Mouse (Mus musculus) Patski (cell line): Measurements from ENCODE around the gene Mad2l2. TPM values are rescaled to one million over a fixed set of nuclear protein-coding genes. Genes with fewer than 3 reads are reported as not detected.
A peak's percentile ranks its signal among the peaks of the same experiment; 100 is the strongest.

Experiments
- ATAC-seq: fragments of 100-300 bp; one replicate; pipeline ENCODE4 v1.8.0; 2021
- CTCF ChIA-PET: fragments of 350-600 bp; sonication (Branson Sonifier 250); formaldehyde crosslinking; loops from one replicate; lab custom pipeline; 2022; ENCODE audit warnings: inconsistent platforms; lab: Charles Lee
- POLR2A ChIA-PET: fragments of 350-600 bp; sonication (Branson Sonifier 250); formaldehyde crosslinking; loops from one replicate; lab custom pipeline; 2022; ENCODE audit warnings: antibody characterized with exemption, inconsistent platforms; lab: Charles Lee
- DNase-seq: peaks from one replicate; pipeline ENCODE4 v3.0.0-alpha.2; 2011; ENCODE audit warnings: low read depth, low spot score
- H3K27me3 ChIP-seq: fragments of 371-371 bp; one replicate; pipeline ENCODE4 v1.5.1; 2021
- CTCF ChIP-seq: fragments of 100-300 bp; IDR thresholded peaks from one replicate; pipeline ENCODE4 v1.5.1; 2021
- in situ Hi-C: fragments of 300-500 bp; cut with MboI; formaldehyde crosslinking; loops from 3 replicates; pipeline ENCODE4 v1.11.1; 2018; ENCODE audit warnings: low pct_unique_long_range_greater_than_20kb, mixed read lengths
- polyA plus RNA-seq: library from polyadenylated mRNA; unstranded; gene quantifications from one replicate; pipeline ENCODE4 v1.2.3, GENCODE M21; 2021

The Mad2l2 gene
- polyA plus RNA-seq, 1 experiment from 2014 or later = 46.0 TPM

GRCm38 (mm10) chr4:148120555-148120954, 9.6 kb upstream of the Mad2l2 start:
- POLR2A ChIA-PET = interaction anchor here (0.6 to 0.7 kb wide), 2 partner anchors 44 to 231 kb away, joined by 3 to 4 read pairs; no protein-coding TSS in a partner anchor
- in situ Hi-C loops = no loop called here
- ATAC-seq (no peak), DNase-seq (no peak)
- no peak for TF ChIP-seq CTCF
- H3K27me3 ChIP-seq = no peaks in the 10 kb centered on the region
- CTCF ChIA-PET = interaction anchor here (1.3 to 7.1 kb wide), 3 partner anchors 20 to 48 kb away, joined by 3 to 74 read pairs (median 4); no protein-coding TSS in a partner anchor

- in situ Hi-C loops = no loop called here
- no peak for DNase-seq
- ChIA-PET CTCF (interaction anchor here (1.6 kb wide), 1 partner anchor 19 kb away, joined by 4 read pairs; no protein-coding TSS in a partner anchor), POLR2A (interaction anchor here (0.6 kb wide), 1 partner anchor 44 kb away, joined by 3 read pairs; no protein-coding TSS in a partner anchor)
- no peak for ATAC-seq
- TF ChIP-seq CTCF = no peak
- no peaks in the 10 kb centered on the region for H3K27me3 ChIP-seq
Measured at GRCm38 (mm10) chr4:148121362-148121761, 8.8 kb upstream of the Mad2l2 start.

GRCm38 (mm10) chr4:148121982-148122693, 8.0 kb upstream of the Mad2l2 start:
- TF ChIP-seq CTCF = no peak
- ATAC-seq = no peak
- POLR2A ChIA-PET = no interaction called here
- CTCF ChIA-PET = interaction anchor here (1.6 kb wide), 1 partner anchor 18 kb away, joined by 4 read pairs; no protein-coding TSS in a partner anchor
- DNase-seq = no peak
- H3K27me3 ChIP-seq = no peaks in the 10 kb centered on the region
- in situ Hi-C loops = no loop called here

GRCm38 (mm10) chr4:148122694-148123066, 7.5 kb upstream of the Mad2l2 start:
- in situ Hi-C loops = no loop called here
- DNase-seq (no peak), ATAC-seq (no peak)
- TF ChIP-seq CTCF = no peak
- CTCF ChIA-PET = no interaction called here
- H3K27me3 ChIP-seq = no peaks in the 10 kb centered on the region
- POLR2A ChIA-PET = no interaction called here

GRCm38 (mm10) chr4:148128241-148128640, 1.9 kb upstream of the Mad2l2 start:
- TF ChIP-seq CTCF = no peak
- ChIA-PET POLR2A (interaction anchor here (1.0 kb wide), 1 partner anchor 10 kb away, joined by 3 read pairs; no protein-coding TSS in a partner anchor), CTCF (interaction anchor here (0.8 to 3.3 kb wide), 4 partner anchors 11 to 42 kb away, joined by 3 to 21 read pairs (median 3); no protein-coding TSS in a partner anchor)
- in situ Hi-C loops = no loop called here
- ATAC-seq (no peak), DNase-seq (no peak)
- H3K27me3 ChIP-seq = peaks cover 11% of the 10 kb centered on the region

GRCm38 (mm10) chr4:148128672-148129071, 1.5 kb upstream of the Mad2l2 start:
- peaks cover 11% of the 10 kb centered on the region for H3K27me3 ChIP-seq
- ATAC-seq = no peak
- POLR2A ChIA-PET = interaction anchor here (1.0 kb wide), 1 partner anchor 11 kb away, joined by 3 read pairs; no protein-coding TSS in a partner anchor
- peak; percentile 37 for DNase-seq
- no peak for TF ChIP-seq CTCF
- CTCF ChIA-PET = interaction anchor here (0.8 to 3.3 kb wide), 3 partner anchors 11 to 42 kb away, joined by 3 to 21 read pairs (median 3); no protein-coding TSS in a partner anchor
- in situ Hi-C loops = no loop called here

- ATAC-seq = peak; percentile 54
- no peak for DNase-seq
- in situ Hi-C loops = no loop called here
- TF ChIP-seq CTCF = no peak
- CTCF ChIA-PET = interaction anchor here (0.9 kb wide), 1 partner anchor 12 kb away, joined by 3 read pairs; no protein-coding TSS in a partner anchor
- H3K27me3 ChIP-seq = peaks cover 11% of the 10 kb centered on the region
- POLR2A ChIA-PET = no interaction called here
Measured at GRCm38 (mm10) chr4:148130561-148131413, 603 bp downstream of the Mad2l2 start, which contains the start of gene Draxin. Gene Draxin, minus strand, starts transcription at chr4:148130698.

GRCm38 (mm10) chr4:148131497-148132081, 1.4 kb downstream of the Mad2l2 start:
- H3K27me3 ChIP-seq = peaks cover 11% of the 10 kb centered on the region
- no peak for TF ChIP-seq CTCF
- POLR2A ChIA-PET = interaction anchor here (1.0 kb wide), 1 partner anchor 15 kb away, joined by 3 read pairs; no protein-coding TSS in a partner anchor
- DNase-seq = no peak
- no peak for ATAC-seq
- CTCF ChIA-PET = interaction anchor here (0.9 kb wide), 1 partner anchor 13 kb away, joined by 3 read pairs; no protein-coding TSS in a partner anchor
- in situ Hi-C loops = no loop called here

- ChIA-PET CTCF (interaction anchor here (1.4 kb wide), 1 partner anchor 20 kb away, joined by 3 read pairs; no protein-coding TSS in a partner anchor), POLR2A (interaction anchor here (0.8 kb wide), 1 partner anchor 363 kb away, joined by 5 read pairs; no protein-coding TSS in a partner anchor)
- in situ Hi-C loops = no loop called here
- TF ChIP-seq CTCF = no peak
- no peaks in the 10 kb centered on the region for H3K27me3 ChIP-seq
- DNase-seq (no peak), ATAC-seq (no peak)
Measured at GRCm38 (mm10) chr4:148134988-148135387, 4.8 kb downstream of the Mad2l2 start.
